Mouse (Mus musculus) small intestine, adult 2 months (tissue): ENCODE measurements around the gene Col1a1.

ENCODE experiments used
- CTCF ChIP-seq: fragments of 200-500 bp; IDR thresholded peaks from 2 replicates; pipeline ENCODE4 v1.5.1; 2012; ENCODE audit warnings: low read depth, mild to moderate bottlenecking, control low read depth, inconsistent platforms, low read length, moderate library complexity, mixed read lengths; ENCODE audit not compliant: insufficient replicate concordance, insufficient read length; ENCODE audit errors: extremely low read depth
- POLR2A ChIP-seq: fragments of 200-500 bp; IDR thresholded peaks from 2 replicates; pipeline ENCODE4 v1.6.1; 2012; ENCODE audit warnings: low read depth, mild to moderate bottlenecking, control low read depth, inconsistent platforms, low read length, moderate library complexity

- TF ChIP-seq CTCF (peak; percentile 89; the same call in 1 of the 2 replicates), POLR2A (no peak)
Measured at GRCm38 (mm10) chr11:94939280-94939679, 3.3 kb downstream of the Col1a1 start.
